Mouse (Mus musculus) forebrain, embryonic 16.5 days (tissue): Measurements from ENCODE around the gene Slc9a2. TPM values are rescaled to one million over a fixed set of nuclear protein-coding genes. Genes with fewer than 3 reads are reported as not detected.

ENCODE experiments used
- ATAC-seq: fragments of 200-750 bp; cut with Nextera tagmentation; 2 replicates; pipeline ENCODE4 v1.8.0; 2017; ENCODE audit warnings: mild to moderate bottlenecking, moderate library complexity
- H3K27ac ChIP-seq: fragments of 300-500 bp; sonication (generic); 2 replicates; pipeline ENCODE4 v1.5.1; 2014; ENCODE audit warnings: low read length, control low read depth
- H3K27me3 ChIP-seq: fragments of 300-500 bp; sonication (generic); replicated peaks from 2 replicates; pipeline ENCODE4 v1.6.1; 2014; ENCODE audit warnings: low read length; ENCODE audit not compliant: control insufficient read depth, insufficient read depth
- H3K36me3 ChIP-seq: fragments of 300-500 bp; sonication (generic); 2 replicates; pipeline ENCODE4 v1.6.1; 2014; ENCODE audit not compliant: control insufficient read depth, insufficient read depth
- H3K4me1 ChIP-seq: fragments of 300-500 bp; sonication (generic); replicated peaks from 2 replicates; pipeline ENCODE4 v1.6.1; 2014; ENCODE audit warnings: low read length; ENCODE audit not compliant: control insufficient read depth, insufficient read depth
- H3K4me2 ChIP-seq: fragments of 300-500 bp; sonication (generic); 2 replicates; pipeline ENCODE4 v1.6.1; 2014; ENCODE audit warnings: mild to moderate bottlenecking, low read length, control low read depth
- H3K4me3 ChIP-seq: fragments of 300-500 bp; sonication (generic); replicated peaks from 2 replicates; pipeline ENCODE4 v1.5.1; 2014; ENCODE audit warnings: mild to moderate bottlenecking, low read length, control low read depth
- H3K9ac ChIP-seq: fragments of 300-500 bp; sonication (generic); replicated peaks from 2 replicates; pipeline ENCODE4 v1.6.1; 2014; ENCODE audit warnings: low read depth, low read length, control low read depth
- H3K9me3 ChIP-seq: fragments of 300-500 bp; sonication (generic); 2 replicates; pipeline ENCODE4 v1.6.1; 2016; ENCODE audit warnings: low read length; ENCODE audit not compliant: control insufficient read depth
- WGBS: fragments of 180-500 bp; shearing (Covaris S2); extraction: QIAGEN DNeasy Blood & Tissue Kit; methylation state at CpG from one replicate; pipeline ENCODE4 v1.1.7; 2014; 5-methylcytosine and 5-hydroxymethylcytosine counted together
- polyA plus RNA-seq: library from polyadenylated mRNA; unstranded; fragments of >200 nt; fragmentation: Nextera tagmentation; extraction: Ambion mirVana; gene quantifications from 2 replicates; pipeline ENCODE4 v1.2.1, GENCODE M21; 2015

Gene Slc9a2
- polyA plus RNA-seq, 1 experiment from 2014 or later = 0.18 TPM

DNA sequence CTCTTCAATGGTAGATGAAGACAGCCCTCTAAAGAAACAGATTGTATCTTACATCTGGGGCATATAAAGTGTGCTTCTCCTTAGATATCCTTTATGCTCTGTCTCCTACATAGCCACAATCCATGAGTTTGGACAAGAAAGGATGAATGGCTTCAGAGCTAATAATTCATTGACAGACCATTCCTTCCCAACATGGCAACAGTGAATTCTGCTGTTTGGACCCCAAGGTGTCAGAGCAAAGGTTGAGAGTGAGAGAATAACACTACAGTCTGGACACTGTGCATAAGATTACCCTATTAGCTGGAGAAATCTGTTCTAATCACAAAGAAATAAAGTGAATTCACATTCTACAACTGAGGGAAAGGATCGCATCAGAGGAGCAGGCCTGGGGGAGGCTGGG lies 115.1 kb downstream of the Slc9a2 start:
- no peak overlapping the region for H3K4me3 ChIP-seq
- H3K9me3 ChIP-seq = no peaks in the 10 kb centered on the region
- WGBS = 94% methylated on average over 1 of the region's 1 CpGs
- H3K4me1 ChIP-seq = peaks cover 5% of the 10 kb centered on the region; the same call in 1 of the 2 replicates
- H3K4me2 ChIP-seq = no peak overlapping the region
- no peaks in the 10 kb centered on the region for H3K36me3 ChIP-seq
- no peak overlapping the region for H3K27ac ChIP-seq
- H3K27me3 ChIP-seq = no peaks in the 10 kb centered on the region
- H3K9ac ChIP-seq = no peak overlapping the region
- ATAC-seq = no peak

DNA sequence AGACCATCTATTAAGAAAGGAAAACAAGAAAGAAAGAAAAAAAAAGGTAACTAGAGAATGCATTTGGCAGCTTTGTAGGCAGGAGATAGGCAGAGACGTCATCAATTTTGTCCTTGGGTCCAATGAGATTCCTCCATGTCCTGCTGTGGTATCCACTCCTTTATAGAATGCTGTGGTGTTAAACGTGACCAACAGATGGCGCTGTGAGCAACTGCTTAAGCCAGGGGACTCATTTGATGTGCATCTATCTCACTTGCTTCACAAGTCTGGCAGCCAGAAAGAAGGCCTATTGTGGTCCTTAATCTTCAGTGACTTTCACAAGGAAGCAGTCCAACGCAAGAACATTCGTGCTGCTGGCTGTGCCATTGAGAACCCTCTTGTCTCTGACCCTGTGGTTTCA lies 117.0 kb downstream of the Slc9a2 start:
- ATAC-seq = no peak
- Histone ChIP-seq H3K36me3 (no peaks in the 10 kb centered on the region), H3K4me2 (no peak overlapping the region), H3K27ac (no peak overlapping the region), H3K9me3 (no peaks in the 10 kb centered on the region), H3K27me3 (no peaks in the 10 kb centered on the region), H3K4me3 (no peak overlapping the region), H3K4me1 (no peaks in the 10 kb centered on the region), H3K9ac (no peak overlapping the region)
- 13% methylated on average over 5 of the region's 5 CpGs for WGBS

DNA sequence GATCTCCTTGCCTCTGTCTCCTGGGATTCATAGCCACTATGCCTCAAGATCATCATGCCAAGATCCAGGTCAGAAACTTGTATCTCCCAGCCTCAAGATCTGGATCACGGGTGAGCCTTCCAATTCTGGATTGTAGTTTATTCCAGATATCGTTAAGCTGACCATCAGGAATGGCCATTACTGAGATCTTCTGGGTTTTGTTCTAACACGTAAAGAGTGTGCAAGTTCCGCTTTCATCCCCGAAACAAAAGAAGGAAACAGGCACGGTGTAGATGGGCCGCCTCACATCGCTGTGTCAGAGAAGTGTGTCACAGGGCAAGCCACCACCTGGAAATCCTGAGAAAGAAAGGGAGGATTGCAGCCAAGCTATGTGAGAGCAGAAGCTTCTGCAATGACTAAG lies 118.7 kb downstream of the Slc9a2 start:
- H3K27ac ChIP-seq = no peak overlapping the region
- H3K27me3 ChIP-seq = no peaks in the 10 kb centered on the region
- no peak for ATAC-seq
- H3K4me2 ChIP-seq = no peak overlapping the region
- 80% methylated on average over 8 of the region's 8 CpGs for WGBS
- no peak overlapping the region for H3K9ac ChIP-seq
- H3K4me3 ChIP-seq = no peak overlapping the region
- no peaks in the 10 kb centered on the region for H3K36me3 ChIP-seq
- no peaks in the 10 kb centered on the region for H3K9me3 ChIP-seq
- no peaks in the 10 kb centered on the region for H3K4me1 ChIP-seq

DNA sequence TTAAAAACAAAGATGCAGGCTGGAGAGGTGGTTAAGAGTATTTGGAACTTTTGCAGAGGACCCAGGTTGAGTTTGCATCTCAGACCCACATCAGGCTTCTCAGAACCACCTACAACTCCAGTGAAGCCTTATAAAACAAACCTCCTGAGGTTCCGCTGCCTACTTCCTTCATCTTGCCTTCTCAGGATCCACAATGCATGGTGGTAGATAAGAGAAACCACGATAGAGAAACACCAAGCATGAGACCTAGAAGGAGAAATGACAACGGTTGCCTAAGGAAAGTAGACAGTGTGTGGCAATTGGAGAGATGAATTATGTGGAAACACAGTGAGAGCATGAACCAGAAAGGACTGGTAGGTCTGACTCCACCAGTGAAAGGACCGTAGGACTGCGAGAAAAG lies 120.5 kb downstream of the Slc9a2 start:
- 88% methylated on average over 5 of the region's 5 CpGs for WGBS
- no peak for ATAC-seq
- no peak overlapping the region for H3K4me3 ChIP-seq

DNA sequence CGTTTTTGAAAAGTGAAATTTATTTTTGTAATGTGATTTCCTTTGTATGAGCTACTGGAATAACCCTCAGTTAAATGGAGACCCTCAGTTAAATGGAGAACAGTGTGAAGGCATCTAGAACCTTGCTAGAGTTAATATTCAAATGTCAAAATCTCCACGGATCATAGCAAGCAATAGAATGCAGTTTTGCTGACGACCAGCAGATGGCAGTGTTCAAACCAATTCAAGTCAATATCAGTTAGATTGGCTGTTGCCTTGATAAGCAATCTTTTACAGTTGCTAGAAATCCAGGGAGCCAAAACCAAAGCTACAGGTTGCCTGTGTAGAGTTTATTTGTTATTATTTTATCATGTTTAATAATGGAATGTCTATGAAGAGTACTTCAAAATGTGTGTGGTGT lies 122.4 kb downstream of the Slc9a2 start:
- 25% methylated on average over 3 of the region's 3 CpGs for WGBS
- no peak for ATAC-seq
- no peak overlapping the region for H3K9ac ChIP-seq

More for the DNA sequence above, 120.5 kb downstream of the Slc9a2 start:
- Histone ChIP-seq H3K4me1 (no peaks in the 10 kb centered on the region), H3K27me3 (no peaks in the 10 kb centered on the region), H3K9me3 (no peaks in the 10 kb centered on the region), H3K4me2 (no peak overlapping the region), H3K36me3 (no peaks in the 10 kb centered on the region), H3K9ac (no peak overlapping the region), H3K27ac (no peak overlapping the region)

DNA sequence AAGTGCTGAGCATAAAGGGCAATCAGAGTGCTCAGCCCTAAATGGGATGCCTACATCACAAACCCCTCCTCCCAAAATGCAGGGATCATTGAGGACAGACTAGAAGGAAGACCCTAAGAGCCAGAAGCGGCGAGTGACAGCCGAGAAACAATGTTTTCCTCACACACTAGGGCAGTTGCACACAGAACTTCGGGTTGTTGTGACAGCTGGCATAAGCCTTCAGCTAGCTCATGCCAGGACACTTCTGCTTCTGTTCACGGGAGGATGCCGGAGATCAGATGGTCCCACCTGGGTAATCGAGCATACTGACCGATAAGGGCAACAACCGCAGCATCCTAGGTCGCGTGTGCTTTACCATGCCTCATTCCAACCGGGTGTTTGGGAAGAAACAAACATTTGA lies 123.7 kb downstream of the Slc9a2 start:
- Histone ChIP-seq H3K4me3 (no peak overlapping the region), H3K27me3 (no peaks in the 10 kb centered on the region), H3K4me2 (no peak overlapping the region), H3K36me3 (no peaks in the 10 kb centered on the region), H3K4me1 (no peaks in the 10 kb centered on the region), H3K27ac (no peak overlapping the region), H3K9ac (no peak overlapping the region), H3K9me3 (no peaks in the 10 kb centered on the region)
- ATAC-seq = no peak
- WGBS = 83% methylated on average over 12 of the region's 12 CpGs

More for the DNA sequence above, 122.4 kb downstream of the Slc9a2 start:
- H3K27me3 ChIP-seq = no peaks in the 10 kb centered on the region
- no peaks in the 10 kb centered on the region for H3K9me3 ChIP-seq
- no peak overlapping the region for H3K4me3 ChIP-seq
- H3K36me3 ChIP-seq = no peaks in the 10 kb centered on the region
- H3K27ac ChIP-seq = no peak overlapping the region
- H3K4me2 ChIP-seq = no peak overlapping the region
- H3K4me1 ChIP-seq = no peaks in the 10 kb centered on the region

DNA sequence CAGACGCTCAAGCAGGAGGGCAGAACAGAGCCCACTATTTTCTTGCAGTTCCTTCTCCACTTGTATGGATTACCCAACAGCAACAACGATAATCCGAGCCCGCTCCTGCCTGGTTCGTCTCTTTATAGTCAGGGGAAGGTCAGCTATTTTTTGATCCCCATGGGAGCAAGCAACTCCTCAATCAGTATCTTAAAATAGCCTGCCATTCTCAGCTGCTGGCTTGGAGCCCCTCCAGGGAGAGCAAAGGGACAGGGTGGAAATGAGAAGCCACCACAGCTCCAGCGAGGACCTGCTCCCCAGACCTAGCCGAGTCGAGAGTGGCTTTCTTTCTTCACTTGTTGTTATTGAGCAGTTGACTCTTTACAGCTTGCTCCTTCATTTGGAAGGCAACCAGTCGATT lies 125.0 kb downstream of the Slc9a2 start, which contains the start of gene Tmem182:
Tmem182 (plus strand) TSS at position 251 of the 400 bp plus-strand sequence.
- no peak within 1 kb of the TSS for H3K4me2 ChIP-seq
- no peak within 1 kb of the TSS for H3K4me3 ChIP-seq
- 64% methylated on average over 9 of the region's 9 CpGs for WGBS
- no peaks in the 10 kb centered on the region for H3K4me1 ChIP-seq
- no peaks in the 10 kb centered on the region for H3K27me3 ChIP-seq
- no peaks in the 10 kb centered on the region for H3K9me3 ChIP-seq
- no peak for ATAC-seq
- H3K9ac ChIP-seq = no peak within 1 kb of the TSS
- no peaks in the 10 kb centered on the region for H3K36me3 ChIP-seq
- no peak within 1 kb of the TSS for H3K27ac ChIP-seq

DNA sequence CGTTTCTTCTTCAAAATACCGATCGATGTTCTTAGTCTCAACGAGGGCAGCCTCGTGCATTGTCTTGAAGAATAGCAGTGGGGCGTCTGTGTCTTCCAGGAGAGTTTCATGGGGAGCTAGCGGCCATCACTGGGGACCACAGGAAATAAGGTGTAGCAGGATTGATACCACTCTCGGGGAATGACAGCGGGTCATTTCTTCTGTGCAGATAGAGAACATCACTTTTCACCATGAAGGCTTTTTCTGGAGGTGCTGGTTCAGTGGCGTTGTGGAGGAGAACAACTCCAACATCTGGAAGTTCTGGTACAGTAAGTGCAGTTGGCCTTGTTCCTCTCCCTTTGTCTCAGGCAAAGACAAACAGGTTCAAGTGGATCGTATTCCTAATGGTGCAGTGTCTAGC lies 125.5 kb downstream of the Slc9a2 start:
- Histone ChIP-seq H3K27ac (no peak overlapping the region), H3K9me3 (no peaks in the 10 kb centered on the region), H3K4me3 (no peak overlapping the region), H3K36me3 (no peaks in the 10 kb centered on the region), H3K4me1 (no peaks in the 10 kb centered on the region), H3K4me2 (no peak overlapping the region), H3K27me3 (no peaks in the 10 kb centered on the region), H3K9ac (no peak overlapping the region)
- no peak for ATAC-seq
- 90% methylated on average over 11 of the region's 11 CpGs for WGBS

DNA sequence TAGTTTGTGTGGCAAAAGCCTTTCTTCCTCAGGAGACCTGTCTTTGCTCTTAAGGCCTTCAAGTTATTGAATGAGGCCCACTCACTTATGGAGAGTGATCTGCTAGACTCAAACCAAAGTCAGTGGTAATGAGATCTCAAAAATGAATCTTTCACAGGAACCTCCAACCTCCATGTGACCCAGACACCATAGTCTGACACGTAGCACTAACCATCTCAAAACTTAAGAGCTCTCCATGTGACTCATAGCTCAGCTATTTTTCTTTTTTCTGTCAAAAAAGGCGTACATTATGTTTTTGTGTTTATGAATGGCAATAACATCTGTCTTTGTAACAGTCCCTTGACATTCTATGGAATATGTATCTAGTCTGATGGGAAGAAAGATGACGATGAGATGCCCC lies 128.3 kb downstream of the Slc9a2 start:
- H3K4me1 ChIP-seq = no peaks in the 10 kb centered on the region
- no peak overlapping the region for H3K4me3 ChIP-seq
- ATAC-seq = no peak
- H3K36me3 ChIP-seq = no peaks in the 10 kb centered on the region
- no peak overlapping the region for H3K9ac ChIP-seq
- 92% methylated on average over 3 of the region's 3 CpGs for WGBS
- H3K4me2 ChIP-seq = no peak overlapping the region
- H3K27ac ChIP-seq = no peak overlapping the region
- H3K9me3 ChIP-seq = no peaks in the 10 kb centered on the region
- no peaks in the 10 kb centered on the region for H3K27me3 ChIP-seq
